Mouse (Mus musculus) olfactory bulb, adult 2 months (tissue): Measurements from ENCODE around the gene Lrrc1. TPM values are rescaled to one million over a fixed set of nuclear protein-coding genes. Genes with fewer than 3 reads are reported as not detected.
A peak's percentile ranks its signal among the peaks of the same experiment; 100 is the strongest.

Source experiments
- H3K27ac ChIP-seq: fragments of 200-500 bp; 2 replicates; pipeline ENCODE4 v1.5.1; 2012; ENCODE audit warnings: low read depth, low read length; ENCODE audit not compliant: insufficient read depth
- H3K4me1 ChIP-seq: fragments of 200-500 bp; 2 replicates; pipeline ENCODE4 v1.6.1; 2012; ENCODE audit warnings: low read length; ENCODE audit not compliant: control insufficient read depth, insufficient read depth
- H3K4me3 ChIP-seq: fragments of 200-500 bp; 2 replicates; pipeline ENCODE4 v1.5.1; 2012; ENCODE audit warnings: mild to moderate bottlenecking, low read depth, low read length, moderate library complexity; ENCODE audit not compliant: insufficient read depth
- CTCF ChIP-seq: fragments of 200-500 bp; IDR thresholded peaks from 2 replicates; pipeline ENCODE4 v1.5.1; 2012; ENCODE audit warnings: low read depth, mild to moderate bottlenecking, low read length, moderate library complexity; ENCODE audit not compliant: insufficient read depth
- POLR2A ChIP-seq: fragments of 200-500 bp; IDR thresholded peaks from 2 replicates; pipeline ENCODE4 v1.6.1; 2012; ENCODE audit warnings: mild to moderate bottlenecking, low read depth, low read length, moderate library complexity; ENCODE audit not compliant: insufficient read depth
- WGBS: fragments of 180-500 bp; shearing (Covaris S2); methylation state at CpG from one replicate; pipeline ENCODE4 v1.1.7; 2018; 5-methylcytosine and 5-hydroxymethylcytosine counted together
- polyA plus RNA-seq: library from polyadenylated mRNA; stranded (reverse); fragments of >200 nt; gene quantifications from 2 replicates; pipeline ENCODE4 v1.2.4, GENCODE M21; 2012; ENCODE audit warnings: low replicate concordance; ENCODE audit not compliant: missing spikeins, insufficient read depth, insufficient read length

The Lrrc1 gene
- polyA plus RNA-seq, 1 experiment, result not detected

- Histone ChIP-seq H3K4me3 (no peak overlapping the region), H3K27ac (no peak overlapping the region), H3K4me1 (peaks cover 8% of the 10 kb centered on the region; the same call in 1 of the 2 replicates)
- 45% methylated on average over 12 of the region's 12 CpGs for WGBS
- TF ChIP-seq CTCF (no peak), POLR2A (no peak)
Observed at GRCm38 (mm10) chr9:77452046-77452807, 92.4 kb downstream of the Lrrc1 start.

- Histone ChIP-seq H3K4me1 (peaks cover 4% of the 10 kb centered on the region; the same call in 1 of the 2 replicates), H3K4me3 (no peak overlapping the region), H3K27ac (no peak overlapping the region)
- TF ChIP-seq POLR2A (no peak), CTCF (no peak)
- 88% methylated on average over 2 of the region's 2 CpGs for WGBS
Observed at GRCm38 (mm10) chr9:77450447-77450846, 94.2 kb downstream of the Lrrc1 start.

GRCm38 (mm10) chr9:77444876-77445275, 99.8 kb downstream of the Lrrc1 start:
- no peak overlapping the region for H3K27ac ChIP-seq
- H3K4me1 ChIP-seq, result no peaks in the 10 kb centered on the region
- TF ChIP-seq CTCF (no peak), POLR2A (no peak)
- H3K4me3 ChIP-seq, result no peak overlapping the region
- WGBS, result 76% methylated on average over 4 of the region's 4 CpGs

DNA sequence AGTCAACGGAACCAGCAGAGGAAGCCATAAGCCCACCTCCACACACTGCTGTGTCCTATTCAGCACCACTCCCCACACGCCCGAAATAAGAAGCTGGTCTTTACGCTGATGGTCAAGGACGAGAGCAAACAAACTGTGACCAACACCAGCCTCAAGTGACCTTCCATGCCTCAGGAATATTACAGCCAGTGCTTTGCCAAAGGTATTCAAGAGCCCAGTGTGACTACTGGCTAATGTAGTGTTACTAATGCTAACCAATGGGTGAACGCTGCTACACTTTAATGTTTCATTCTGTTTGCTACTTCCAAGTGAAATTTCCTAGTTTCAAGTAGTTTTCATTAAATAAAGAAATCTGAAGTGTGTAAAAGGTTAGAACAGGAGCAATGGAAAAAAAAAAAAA, 105.3 kb downstream of the Lrrc1 start:
- Histone ChIP-seq H3K4me1 (peaks cover 7% of the 10 kb centered on the region), H3K4me3 (no peak overlapping the region), H3K27ac (0 out of 2 replicates have a peak overlapping the region, but pooled peaks have one; percentile 38)
- 84% methylated on average over 6 of the region's 6 CpGs for WGBS
- TF ChIP-seq CTCF (no peak), POLR2A (no peak)

- no peak overlapping the region for H3K4me3 ChIP-seq
- peaks cover 7% of the 10 kb centered on the region for H3K4me1 ChIP-seq
- no peak for TF ChIP-seq POLR2A
- no peak for TF ChIP-seq CTCF
- WGBS, result 36% methylated on average over 11 of the region's 11 CpGs
- 0 out of 2 replicates have a peak overlapping the region, but pooled peaks have one; percentile 38 for H3K27ac ChIP-seq
Observed at GRCm38 (mm10) chr9:77438836-77439271, 105.8 kb downstream of the Lrrc1 start.

DNA sequence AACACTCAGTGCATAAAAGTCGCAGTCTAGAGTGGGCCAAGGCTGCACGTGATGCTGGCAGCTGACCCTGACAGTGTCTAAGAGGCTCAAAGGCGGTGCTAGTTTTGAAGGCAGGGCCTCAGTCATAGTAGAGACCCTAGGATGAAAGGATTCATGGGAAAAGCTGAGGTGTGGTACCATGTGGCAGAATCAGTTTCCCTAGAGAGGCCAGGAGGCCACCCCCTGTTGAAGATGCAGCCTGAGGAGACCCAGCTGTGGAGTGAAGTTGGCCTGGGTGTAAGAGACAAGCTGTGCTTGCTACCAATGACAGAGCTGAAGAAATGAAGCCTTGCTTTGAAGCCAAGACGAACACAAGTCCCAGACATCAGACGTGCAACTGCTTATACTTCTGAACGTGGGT, 107.5 kb downstream of the Lrrc1 start:
- no peak overlapping the region for H3K4me3 ChIP-seq
- over 99% methylated on average over 6 of the region's 6 CpGs for WGBS
- H3K27ac ChIP-seq, result no peak overlapping the region
- H3K4me1 ChIP-seq, result peaks cover 7% of the 10 kb centered on the region
- TF ChIP-seq CTCF (no peak), POLR2A (no peak)

- H3K4me1 ChIP-seq, result peaks cover 7% of the 10 kb centered on the region
- no peak for TF ChIP-seq POLR2A
- TF ChIP-seq CTCF, result no peak
- 92% methylated on average over 12 of the region's 12 CpGs for WGBS
- H3K4me3 ChIP-seq, result no peak overlapping the region
- no peak overlapping the region for H3K27ac ChIP-seq
Observed at GRCm38 (mm10) chr9:77434965-77435364, 109.7 kb downstream of the Lrrc1 start.

GRCm38 (mm10) chr9:77433476-77433875, 111.2 kb downstream of the Lrrc1 start:
- Histone ChIP-seq H3K4me3 (no peak overlapping the region), H3K27ac (no peak overlapping the region), H3K4me1 (peaks cover 2% of the 10 kb centered on the region; the same call in 1 of the 2 replicates)
- TF ChIP-seq CTCF (no peak), POLR2A (no peak)
- WGBS, result 96% methylated on average over 4 of the region's 4 CpGs

- Histone ChIP-seq H3K4me1 (peaks cover 9% of the 10 kb centered on the region; the same call in 1 of the 2 replicates), H3K4me3 (no peak overlapping the region), H3K27ac (no peak overlapping the region)
- 83% methylated on average over 17 of the region's 17 CpGs for WGBS
- TF ChIP-seq CTCF (no peak), POLR2A (no peak)
Observed at GRCm38 (mm10) chr9:77432030-77432429, 112.6 kb downstream of the Lrrc1 start.
